Mouse (Mus musculus) kidney, postnatal 14 days (tissue): ENCODE measurements at regions not wholly inside any gene's neighbourhood (a gene's known extent, or its start where the extent isn't known, plus 50 kb on each side); places are given as distances from the start of the nearest gene placed in this dataset.
A peak's percentile ranks its signal among the peaks of the same experiment; 100 is the strongest.

ENCODE experiments used
- DNase-seq: peaks from one replicate; pipeline ENCODE4 v3.0.0; 2022; ENCODE audit warnings: mixed read lengths

DNA sequence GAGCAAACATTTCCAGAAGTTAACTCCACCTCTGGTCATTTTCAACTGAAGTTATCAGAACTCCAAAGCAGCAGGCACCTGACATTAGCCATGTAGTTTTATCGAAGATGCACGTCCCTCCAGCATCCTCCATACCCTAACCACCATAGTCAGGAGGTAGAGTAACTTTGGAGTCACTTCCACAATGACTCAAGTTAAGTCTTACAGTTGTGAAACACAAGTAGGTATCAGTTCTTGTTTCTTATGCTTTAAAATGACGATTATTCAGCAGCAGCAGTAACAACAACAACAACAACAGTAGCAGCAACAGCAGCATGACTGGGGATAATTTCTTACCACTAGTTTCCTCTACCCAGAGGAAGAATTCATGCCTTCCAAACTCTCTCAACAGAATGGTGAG, 51.3 kb upstream of the Tank start:
- DNase-seq = no peak

DNA sequence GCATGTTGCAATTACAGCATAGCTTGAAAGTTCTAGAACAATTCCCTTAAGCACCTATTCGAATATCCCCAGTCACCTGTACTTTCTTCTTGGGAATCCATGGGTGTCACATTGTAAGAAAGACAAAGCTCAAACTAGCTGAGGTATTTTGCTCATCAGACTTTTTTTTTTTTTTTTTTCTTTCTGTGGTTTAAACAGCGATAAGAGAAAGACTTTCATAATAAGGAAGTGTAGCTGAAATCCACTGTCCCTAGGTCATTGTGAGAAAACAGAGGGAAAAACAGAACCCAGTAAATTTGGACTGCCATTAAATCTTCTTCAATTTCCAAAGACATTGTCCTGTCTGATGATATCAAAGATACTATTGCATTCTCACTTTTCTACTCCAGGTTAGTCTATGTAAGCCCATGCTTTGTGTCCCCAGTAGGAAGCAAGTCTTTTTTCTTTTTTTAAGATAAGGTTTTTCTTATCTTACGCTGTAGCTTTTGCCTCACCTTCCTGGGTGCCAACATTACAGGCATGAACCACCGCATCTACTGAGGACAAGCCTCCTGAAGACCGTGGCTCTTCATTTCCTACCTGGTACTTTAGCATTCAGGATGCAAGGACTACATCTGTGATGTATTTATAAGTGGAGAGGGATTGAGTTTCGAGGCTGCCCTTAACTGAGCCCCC, 54.2 kb upstream of the Tank start:
- DNase-seq = no peak

DNA sequence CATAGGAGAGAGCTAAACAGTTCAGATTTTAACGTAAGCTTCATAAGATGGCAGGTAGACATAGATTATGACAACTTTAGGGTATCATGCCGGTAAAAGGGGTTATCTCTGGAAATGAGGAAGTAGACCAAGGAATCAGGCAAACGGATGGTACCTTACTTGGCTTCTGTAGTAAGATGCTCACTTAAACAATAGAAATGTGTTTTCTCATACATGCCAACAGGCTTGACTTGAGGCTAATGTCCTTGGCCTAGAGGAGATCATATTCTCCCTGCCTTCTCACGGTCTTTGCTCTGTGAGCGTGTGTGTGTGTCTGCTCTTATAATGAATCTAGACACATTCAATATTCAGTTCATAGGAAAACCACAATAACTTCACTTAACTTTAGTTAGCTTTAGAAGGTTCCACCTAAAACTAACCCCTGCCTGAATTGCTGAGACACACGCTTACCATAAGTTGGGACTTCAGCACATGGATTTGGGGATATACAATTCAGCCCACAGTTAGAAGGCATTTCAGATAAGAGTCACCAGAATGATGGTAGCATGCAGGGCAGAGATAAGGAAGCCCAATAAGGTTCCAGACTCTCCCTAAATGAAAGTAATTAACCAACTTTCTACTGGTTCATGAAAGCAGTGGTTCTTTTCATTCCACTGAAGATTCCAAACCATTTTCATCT, 63.8 kb upstream of the Tank start:
- no peak for DNase-seq

DNA sequence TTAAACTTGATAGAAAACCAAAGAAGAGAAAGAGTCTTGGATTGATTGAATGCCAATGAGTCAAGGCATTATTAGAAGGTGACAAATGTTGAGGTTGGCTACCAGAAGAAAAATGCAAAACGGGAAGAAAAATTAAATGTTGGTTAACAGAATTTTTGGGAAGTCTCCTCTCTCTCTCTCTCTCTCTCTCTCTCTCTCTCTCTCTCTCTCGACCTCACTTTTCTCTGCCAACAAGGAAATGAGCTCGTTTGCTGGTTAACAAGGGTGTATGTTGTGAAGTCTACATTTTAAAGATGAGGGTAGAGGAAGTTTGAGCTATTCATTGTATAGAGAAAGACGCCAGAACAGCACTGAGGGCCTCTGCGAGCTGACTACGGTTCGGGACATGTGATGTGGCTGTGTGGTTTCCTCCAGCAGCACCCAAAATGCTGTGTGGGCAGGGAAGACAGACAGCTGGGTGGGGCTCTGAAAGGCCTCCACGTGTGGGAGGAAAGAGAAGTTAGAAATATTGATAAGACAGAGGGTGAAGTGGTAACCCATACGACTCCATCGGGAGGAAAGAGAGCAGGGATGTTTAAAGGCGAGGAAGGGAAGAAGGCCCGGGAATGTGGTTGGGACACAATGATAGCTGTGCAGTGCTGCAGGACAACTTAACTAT, 64.5 kb upstream of the Tank start:
- DNase-seq = no peak

DNA sequence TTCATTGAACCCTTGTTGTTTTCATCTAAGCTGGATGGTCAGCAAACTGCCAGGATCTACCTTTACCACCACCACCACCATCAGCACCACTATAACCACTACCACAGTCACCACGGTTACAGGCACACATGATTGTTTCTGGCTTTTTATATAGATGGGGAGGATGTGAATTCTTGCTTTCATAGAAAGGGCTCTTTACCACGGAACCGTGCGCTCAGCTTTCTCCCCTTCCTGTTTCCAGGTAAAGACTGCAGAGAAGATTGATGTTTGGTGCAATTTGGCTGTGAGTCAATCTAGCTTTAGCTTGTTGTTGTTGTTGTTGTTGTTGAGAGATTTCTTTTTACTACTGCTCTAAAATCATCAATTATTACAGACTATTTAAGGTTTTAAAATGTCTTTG, 74.8 kb upstream of the Tank start:
- no peak for DNase-seq

DNA sequence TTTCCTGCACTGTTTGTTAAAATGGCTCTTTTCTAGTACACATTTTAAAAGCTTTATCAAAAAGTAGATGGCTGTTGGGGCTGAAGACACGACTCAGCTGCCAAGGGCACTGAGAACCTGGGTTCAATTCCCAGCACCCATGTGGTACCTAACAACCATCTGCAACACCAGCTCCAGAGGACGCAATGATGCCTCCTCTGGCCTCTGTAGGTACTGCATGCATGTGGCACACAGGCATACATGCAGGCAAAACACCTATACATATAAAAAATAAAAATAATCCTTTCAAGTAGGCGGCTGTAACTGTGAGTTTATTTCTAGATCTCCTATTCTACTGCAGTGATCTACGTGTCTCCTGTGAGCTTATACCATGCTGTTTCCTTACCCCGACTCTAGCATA, 76.5 kb upstream of the Tank start:
- no peak for DNase-seq

DNA sequence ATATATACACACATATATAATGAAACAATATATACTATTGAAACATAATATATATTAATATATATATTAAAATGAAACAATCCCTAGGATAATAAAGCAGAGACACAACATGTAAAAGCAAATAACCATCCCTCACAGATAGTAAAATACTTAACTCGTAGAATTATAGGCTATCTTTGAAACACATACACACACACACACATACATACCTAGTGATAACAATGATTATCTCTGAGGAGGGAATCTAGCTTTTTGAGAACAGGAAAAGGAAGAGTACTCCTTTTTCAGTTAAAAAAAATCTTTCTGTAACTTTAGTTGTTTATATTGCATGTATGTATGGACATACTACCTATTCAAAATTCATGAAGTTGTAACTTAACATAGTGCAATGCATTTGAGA, 79.1 kb upstream of the Tank start:
- no peak for DNase-seq

DNA sequence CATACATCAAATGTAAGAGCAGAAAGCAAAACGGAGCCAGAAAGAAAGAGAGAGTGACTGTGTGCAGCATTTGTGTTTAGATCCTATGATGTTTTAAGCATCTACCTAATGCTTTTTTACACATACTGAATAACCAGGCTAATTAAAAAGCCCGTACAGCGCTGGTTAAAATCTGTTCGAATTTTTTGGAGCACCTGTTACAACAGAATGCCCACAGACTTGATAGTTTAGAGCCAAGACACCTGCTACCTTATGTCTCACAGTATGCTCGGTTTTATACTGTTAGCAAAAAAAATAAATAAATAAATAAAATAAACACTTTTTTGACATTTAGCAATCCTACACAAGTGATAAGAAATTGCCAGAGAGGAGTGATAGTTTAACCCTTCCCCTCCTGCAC, 80.5 kb upstream of the Tank start:
- DNase-seq = no peak

DNA sequence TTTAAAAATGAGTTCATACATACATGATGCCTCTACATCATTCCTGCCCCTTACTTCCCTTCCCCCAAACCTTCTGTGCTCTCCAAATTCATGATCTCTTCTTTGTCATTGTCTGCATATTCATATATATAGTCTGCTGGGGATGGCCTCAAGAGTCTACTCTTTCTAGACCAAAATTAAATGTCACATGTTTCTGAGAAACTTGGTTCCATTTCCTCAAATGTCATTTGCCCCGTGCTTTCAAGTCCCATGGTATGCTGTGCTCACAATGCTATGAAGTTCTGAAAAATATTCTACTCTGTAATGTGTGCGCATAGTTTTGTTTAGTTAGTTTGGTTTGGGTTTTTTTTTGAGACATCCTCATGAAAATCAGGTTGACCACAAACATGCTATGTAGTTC, 81.4 kb upstream of the Tank start:
- no peak for DNase-seq

DNA sequence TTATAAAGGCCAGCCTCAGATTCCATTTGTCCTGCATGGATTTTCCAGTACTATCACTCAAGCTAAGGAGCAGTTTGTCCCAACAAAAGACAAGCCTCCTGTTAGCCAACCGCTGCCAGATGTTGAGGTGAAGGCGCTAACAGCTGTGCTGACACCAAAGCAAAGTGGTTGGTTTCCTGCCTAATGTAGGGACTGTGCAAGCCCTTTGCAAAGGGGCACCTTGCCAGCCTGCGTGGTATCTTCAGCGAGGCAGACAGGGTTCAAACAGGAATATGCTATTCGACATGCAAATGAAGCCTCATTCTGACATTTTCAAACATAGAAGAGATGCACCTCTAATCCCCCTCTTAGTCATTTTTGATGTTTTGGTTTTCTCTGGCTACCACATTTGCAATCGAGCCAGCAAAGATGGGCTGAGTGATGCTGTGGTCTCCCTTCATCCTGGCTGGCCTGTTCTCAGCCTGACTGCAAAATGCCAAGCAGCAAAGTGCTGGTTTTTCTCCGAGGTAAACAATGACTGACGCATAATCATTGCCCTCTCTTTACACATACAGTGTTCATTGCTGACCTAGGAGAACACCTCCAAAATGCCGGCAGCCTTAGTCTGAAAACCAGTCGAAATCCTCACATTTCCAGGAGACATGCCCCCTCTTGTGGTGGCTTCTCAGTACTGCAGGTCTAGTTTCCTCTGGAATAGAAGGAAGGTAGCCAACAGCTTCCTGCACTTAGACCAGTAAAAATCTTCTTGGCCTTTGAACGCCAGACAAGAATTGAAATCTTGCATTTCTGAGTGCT, 84.3 kb upstream of the Tank start:
- DNase-seq = peak; percentile 77

DNA sequence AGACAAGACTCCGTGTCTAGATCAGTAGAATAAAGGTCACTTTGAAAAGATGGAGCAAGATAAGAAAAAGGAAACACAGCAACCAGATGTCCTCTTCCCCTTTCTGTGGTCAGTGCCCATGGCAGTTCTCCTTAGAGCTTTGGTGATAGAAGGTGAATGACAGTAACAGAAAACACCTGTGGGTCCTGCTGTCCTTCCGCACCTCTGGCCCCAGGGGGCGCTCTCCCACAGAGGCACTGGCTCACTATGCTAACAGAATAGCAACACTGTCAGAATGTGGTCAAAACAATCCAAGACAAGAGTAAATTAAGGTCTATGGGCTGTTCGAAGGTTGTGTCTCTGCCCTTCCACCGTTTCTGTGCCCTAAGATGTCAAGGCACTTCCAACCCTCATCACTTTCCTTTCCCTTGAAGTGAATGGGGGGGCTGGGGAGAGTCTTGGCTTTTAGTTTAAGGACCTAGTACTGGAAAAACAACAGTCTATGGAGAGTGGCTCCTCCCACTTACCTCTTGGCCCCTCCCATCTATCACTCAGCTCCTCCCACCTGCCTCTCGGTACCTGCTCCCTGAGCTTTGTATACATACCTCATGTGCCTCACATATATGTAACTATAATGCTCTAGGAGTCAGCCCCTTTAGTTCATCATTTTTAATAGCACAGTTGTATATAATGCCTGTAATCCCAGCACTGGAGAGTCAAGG, 86.2 kb upstream of the Tank start:
- DNase-seq = peak; percentile 8

DNA sequence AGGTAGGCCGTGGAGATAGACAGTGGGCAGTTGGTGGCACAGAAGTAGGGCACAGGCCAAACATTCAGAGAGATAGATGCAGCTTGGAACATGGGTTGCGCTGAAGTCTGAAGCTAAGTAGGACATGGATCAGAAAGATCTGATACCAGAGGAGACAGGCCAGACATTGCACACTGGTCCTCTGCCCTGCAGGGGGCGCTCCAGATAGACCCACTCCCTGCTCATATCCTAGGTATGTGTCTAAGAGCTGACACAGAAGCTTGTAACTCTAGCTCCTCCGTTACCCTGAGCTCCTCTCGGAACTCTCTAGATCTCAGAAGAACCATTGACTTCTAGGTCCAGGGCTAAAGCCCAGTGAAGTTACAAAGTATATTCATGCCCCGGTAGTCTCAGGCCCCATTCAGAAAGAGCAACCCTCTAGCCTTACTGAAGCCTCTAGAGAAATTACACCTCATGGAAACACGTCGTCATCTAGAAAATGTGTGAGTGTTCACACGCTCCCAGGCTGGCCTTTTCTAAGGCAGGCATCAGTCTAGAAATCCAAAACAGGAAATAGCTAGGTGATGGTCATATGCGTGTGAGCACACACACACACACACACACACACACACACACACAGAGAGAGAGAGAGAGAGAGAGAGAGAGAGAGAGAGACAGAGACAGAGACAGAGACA, 87.8 kb upstream of the Tank start:
- DNase-seq = no peak

DNA sequence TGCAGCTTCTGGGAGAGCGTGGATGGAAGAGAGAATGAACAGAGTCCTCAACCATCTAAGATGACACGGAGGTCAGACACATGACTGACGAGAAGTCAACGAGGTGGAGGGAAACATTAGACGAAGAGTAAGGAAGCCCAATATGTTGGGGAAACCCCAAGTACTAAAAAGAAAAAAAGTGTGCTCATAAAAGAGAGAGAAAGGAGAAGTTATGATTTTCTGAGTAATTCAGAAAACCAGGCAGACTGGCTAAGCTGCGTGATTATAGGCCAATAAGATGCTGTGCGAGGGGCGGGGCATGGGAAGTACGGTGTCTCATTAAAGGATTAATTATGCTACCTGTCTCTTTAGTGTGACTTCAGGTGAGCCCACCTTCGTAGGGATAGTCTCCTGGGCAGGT, 88.6 kb upstream of the Tank start:
- no peak for DNase-seq

DNA sequence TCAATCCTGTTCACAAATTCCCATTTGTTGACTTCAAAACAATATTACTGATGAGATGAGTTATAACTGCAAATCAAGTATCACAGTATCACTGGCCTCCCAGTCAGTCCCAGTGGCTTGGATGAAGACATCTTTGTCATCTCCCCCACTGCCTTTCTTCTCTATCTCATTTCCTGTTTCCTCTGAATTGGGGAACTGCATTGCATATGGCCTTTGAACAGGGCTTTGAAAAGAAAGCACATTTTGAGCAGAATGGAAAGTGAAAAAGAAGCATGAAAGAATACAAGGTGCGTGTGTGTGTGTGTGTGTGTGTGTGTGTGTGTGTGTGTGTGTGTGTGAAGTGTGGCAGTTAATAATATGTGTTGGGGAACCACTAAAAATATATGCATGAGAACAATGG, 94.6 kb upstream of the Tank start:
- no peak for DNase-seq

DNA sequence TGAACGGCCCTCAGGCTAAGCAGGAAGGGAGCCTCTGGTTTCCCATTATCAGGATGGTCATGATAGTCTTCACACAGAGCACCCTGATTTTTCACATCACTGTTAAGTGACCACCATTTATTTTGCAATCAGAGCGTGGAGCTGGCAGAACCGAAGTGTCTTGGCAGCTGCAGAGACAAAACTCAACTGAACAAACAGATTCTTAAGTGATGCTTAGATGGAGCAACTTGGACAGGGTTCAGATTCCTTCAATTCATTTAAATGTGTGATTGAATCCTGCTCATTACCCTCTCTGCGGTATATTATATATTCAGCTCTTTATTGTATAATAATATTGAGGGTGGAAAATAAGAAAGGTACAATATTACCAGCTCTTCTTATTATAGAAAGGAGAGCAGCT, 101.7 kb upstream of the Tank start:
- no peak for DNase-seq

DNA sequence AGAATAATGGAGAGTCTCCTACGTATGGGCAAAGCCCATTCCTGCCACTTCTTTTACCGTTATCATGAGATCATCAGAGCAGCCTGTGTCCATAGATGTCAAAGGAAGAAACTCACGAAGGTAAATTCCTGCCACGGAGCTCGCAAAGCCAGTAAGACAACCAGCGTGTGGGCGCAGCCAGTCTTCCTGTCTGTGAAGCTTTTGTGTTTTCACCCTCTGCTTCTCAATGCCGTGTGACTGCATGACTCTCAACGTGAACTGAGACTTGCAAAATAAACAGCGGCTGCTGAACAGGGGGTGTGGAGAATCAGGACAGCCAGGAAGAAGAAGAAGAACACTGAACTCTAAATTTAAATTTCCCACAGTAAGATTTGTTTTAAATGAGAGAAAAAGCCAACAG, 103.8 kb upstream of the Tank start:
- DNase-seq = no peak

DNA sequence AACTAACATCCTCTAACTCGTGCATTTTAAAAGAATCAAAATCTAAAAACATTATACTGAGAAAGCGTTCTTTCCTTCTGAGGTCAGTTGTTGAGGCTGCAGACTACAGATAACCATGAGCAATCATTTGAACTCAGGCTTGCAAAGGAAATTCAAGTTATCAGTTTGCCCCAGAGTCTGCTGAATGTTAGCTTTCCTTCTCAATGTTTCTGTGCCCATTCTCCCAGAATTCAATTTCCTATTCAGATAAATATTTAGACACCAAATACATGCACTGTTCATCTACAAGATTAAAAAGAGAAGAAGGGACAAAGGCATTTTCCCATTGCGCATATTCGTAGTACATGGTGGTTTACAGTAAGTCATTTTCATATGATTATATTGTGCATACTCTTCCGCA, 107.9 kb upstream of the Tank start:
- DNase-seq = no peak

DNA sequence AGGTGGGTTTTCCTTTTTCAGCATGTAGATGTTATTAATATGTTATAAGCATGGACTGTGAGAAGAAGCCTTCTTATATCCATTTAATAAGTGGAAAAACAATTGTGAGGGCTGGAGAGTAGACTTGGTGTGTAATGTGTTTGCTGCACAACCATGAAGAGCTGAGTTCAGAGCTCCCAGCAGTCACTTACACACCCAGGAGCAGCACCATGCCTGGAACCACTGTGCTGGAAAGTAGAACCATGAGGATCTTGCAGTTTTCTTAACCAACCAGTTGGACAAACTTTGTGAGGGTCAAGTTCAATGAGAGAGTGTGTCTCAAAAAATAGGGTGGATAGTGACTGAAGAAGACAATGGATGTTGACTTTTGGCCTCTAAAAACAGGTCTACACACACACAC, 108.3 kb upstream of the Tank start:
- DNase-seq = no peak

DNA sequence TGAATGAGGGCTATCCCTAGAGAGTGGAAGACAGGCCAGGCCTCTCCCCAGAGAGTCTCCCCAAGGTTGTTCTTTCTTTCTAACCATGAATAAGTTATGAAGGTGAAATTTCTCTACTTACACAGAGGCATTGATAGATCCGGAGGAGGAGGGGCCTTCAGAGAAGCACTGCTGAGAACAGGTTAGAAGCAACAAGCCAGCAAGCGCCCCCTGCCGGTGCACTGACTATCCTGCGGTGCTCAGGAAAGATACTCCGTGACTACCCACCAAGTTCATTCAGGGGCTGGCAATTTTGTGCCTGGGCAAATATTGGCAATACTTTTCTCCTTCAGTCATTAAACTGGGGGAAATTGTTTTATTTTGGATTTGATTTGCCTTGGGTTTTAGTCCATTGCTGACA, 122.5 kb upstream of the Tank start:
- peak; percentile 58 for DNase-seq

DNA sequence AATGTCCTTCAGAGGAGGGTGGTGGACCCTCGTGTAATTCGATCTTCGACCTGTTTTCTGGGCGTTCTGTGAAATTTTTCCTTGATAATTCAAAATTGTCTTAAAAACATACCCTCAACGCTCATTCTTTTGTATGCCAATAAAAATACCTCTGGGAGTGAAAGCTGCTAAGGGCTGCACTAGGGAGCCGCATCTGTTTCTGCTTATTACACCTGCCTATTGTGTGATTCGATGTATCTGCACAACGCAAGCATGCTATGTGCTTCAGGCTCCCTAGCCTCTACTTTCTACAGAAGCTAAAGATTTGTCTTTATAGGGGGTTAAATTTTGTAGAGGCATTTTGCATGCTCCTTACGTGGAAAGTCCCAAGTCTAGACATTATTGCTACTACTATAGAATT, 123.7 kb upstream of the Tank start:
- no peak for DNase-seq

DNA sequence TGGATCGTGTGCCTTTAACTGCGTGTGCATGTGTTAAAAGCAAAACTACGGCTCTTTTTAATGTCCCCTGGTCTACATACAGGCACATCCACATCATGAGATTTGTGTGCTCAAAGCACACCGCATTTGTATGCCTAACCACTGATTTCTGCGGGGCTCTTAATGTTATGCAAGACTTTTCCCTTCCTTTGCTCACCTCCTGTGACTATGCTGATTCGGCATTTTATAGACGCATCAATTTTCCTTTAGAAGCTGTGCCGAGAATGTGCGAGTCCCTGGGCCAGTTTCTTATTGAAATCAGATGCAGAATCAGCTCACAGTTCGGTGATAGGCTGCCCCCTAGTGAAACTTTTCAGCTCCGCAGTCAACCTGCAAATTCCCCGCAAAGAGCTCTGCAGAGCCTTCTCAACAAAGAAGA, 124.1 kb upstream of the Tank start:
- DNase-seq = peak; percentile 90

DNA sequence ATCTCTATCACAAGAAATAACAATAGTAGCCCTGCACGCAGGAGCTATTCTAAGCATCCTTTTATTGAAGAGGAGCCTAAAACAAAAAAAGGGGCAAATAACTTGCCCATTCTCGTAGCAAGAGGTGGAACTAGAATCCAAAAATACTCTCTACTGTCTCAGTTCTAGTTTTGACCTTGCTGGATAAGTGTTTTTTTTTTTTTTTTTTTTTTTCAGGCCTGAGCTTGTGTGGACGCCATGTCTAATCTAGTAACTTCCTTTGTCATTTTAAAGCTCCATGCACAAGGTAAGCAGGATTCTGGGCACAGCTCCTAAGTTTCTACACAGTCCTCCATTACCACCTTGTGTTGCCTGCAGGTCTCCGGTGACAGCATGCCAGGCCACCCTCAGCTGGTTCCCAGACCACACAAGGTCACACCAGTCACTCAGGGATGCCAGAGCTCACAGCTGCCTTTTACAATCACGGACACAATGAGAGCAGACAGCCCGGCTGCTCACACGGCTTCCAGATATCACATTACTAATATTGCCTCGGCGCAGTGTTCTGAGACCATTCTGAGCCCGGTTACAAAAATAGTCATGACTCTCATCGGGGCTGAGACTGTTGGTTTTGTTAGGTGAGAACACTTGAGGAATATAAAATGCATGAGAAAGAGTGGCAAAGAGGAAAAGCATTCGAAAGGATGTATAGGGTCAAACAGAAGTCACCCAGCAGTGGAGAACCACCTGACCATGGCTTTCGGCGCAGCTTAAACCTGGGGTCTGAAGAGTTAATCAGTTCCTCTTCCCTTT, 124.7 kb upstream of the Tank start:
- DNase-seq = peak; percentile 43
